Mouse (Mus musculus) liver, adult 2 months (tissue): Measurements from ENCODE around the gene Lrrtm4. TPM values are rescaled to one million over a fixed set of nuclear protein-coding genes. Genes with fewer than 3 reads are reported as not detected.

Experiments
- DNase-seq: peaks from one replicate; pipeline ENCODE4 v3.0.0-alpha.2; 2011; ENCODE audit warnings: low read depth, low spot score; ENCODE audit errors: extremely low read depth
- H3K27ac ChIP-seq: fragments of 200-500 bp; replicated peaks from 2 replicates; pipeline ENCODE4 v1.5.1; 2012; ENCODE audit warnings: low read depth, mild to moderate bottlenecking, control low read depth, inconsistent platforms, low read length; ENCODE audit not compliant: insufficient read depth
- H3K27me3 ChIP-seq: fragments of 200-500 bp; 2 replicates; pipeline ENCODE4 v1.6.1; 2012; ENCODE audit warnings: mild to moderate bottlenecking, moderate library complexity, low read length, inconsistent platforms; ENCODE audit not compliant: control insufficient read depth, insufficient read depth
- H3K36me3 ChIP-seq: fragments of 200-500 bp; 2 replicates; pipeline ENCODE4 v1.6.1; 2012; ENCODE audit warnings: low read length, inconsistent platforms; ENCODE audit not compliant: control insufficient read depth, insufficient read depth
- H3K4me1 ChIP-seq: fragments of 200-500 bp; 2 replicates; pipeline ENCODE4 v1.6.1; 2011; ENCODE audit warnings: low read length; ENCODE audit not compliant: control insufficient read depth, insufficient read depth
- H3K4me3 ChIP-seq: fragments of 200-500 bp; 2 replicates; pipeline ENCODE4 v1.5.1; 2011; ENCODE audit warnings: low read depth, mild to moderate bottlenecking, control low read depth, low read length, moderate library complexity; ENCODE audit not compliant: insufficient read depth
- H3K79me2 ChIP-seq: fragments of 200-500 bp; 2 replicates; pipeline ENCODE4 v1.6.1; 2012; ENCODE audit warnings: inconsistent platforms, mild to moderate bottlenecking, low read length, moderate library complexity; ENCODE audit not compliant: control insufficient read depth, insufficient read depth
- H3K9ac ChIP-seq: fragments of 200-500 bp; 2 replicates; pipeline ENCODE4 v1.6.1; 2012; ENCODE audit warnings: low read depth, mild to moderate bottlenecking, control low read depth, inconsistent platforms, low read length
- CTCF ChIP-seq: fragments of 200-500 bp; IDR thresholded peaks from 2 replicates; pipeline ENCODE4 v1.5.1; 2011; ENCODE audit warnings: low read depth, low read length, control low read depth
- POLR2A ChIP-seq: fragments of 200-500 bp; IDR thresholded peaks from 2 replicates; pipeline ENCODE4 v1.6.1; 2011; ENCODE audit warnings: low read length, control low read depth; ENCODE audit not compliant: insufficient read depth; ENCODE audit errors: extremely low read depth
- WGBS: fragments of 180-500 bp; shearing (Covaris S2); methylation state at CpG from one replicate; pipeline ENCODE4 v1.1.7; 2018; 5-methylcytosine and 5-hydroxymethylcytosine counted together
- polyA plus RNA-seq: library from polyadenylated mRNA; depleted of rRNA; stranded (reverse); fragments of >200 nt; gene quantifications from 2 replicates; pipeline ENCODE4 v1.2.3, GENCODE M21; 2012
- total RNA-seq: library from RNA; depleted of rRNA; stranded (reverse); fragments of >200 nt; gene quantifications from 2 replicates; pipeline ENCODE4 v1.2.3, GENCODE M21; 2014

Gene Lrrtm4
- total and polyA plus RNA-seq, 2 experiments: not detected

DNA sequence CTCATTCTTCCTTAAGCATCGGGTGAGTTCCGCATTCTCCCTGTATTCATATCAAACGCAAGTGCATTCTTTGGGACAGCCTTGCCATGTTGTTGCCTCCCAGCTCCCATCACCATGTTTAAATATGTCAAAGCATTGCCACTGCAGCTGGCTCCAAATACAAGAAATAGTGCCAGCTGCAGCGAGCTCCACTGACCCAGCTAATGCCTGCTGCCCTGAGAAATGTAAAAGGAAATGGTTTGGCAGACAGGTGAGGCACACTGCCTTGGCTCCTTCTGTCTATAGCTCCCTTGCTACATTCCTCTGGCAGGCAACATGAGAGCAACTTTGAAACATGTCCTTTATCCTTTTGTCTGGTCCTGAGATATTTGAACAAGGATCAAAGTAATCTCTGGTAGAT is 76.2 kb downstream of the Lrrtm4 start:
- no peaks in the 10 kb centered on the region for H3K79me2 ChIP-seq
- no peak overlapping the region for H3K27ac ChIP-seq
- WGBS: 82% methylated on average over 4 of the region's 4 CpGs
- no peaks in the 10 kb centered on the region for H3K4me1 ChIP-seq
- TF ChIP-seq CTCF (no peak), POLR2A (no peak)
- no peak overlapping the region for H3K9ac ChIP-seq
- H3K36me3 ChIP-seq: no peaks in the 10 kb centered on the region
- no peak for DNase-seq
- H3K4me3 ChIP-seq: no peak overlapping the region
- H3K27me3 ChIP-seq: no peaks in the 10 kb centered on the region

DNA sequence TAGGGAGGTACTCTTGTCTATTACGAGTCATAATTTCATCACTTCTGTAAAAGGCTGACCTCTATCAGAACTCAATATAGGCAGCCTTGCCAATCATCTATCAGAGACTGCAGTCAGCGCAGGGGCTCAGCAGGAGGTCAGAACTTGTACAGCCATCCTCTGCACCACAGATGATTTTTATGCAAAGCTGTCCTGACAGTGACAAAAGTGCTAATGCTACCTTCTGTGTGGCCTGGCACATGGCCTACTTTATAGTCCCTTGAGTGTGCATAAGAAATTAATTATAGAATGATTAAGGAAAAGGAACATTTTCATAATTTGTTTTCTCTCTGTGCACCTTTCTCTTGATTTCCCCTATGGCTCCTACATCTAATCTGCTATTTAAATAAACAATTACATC is 86.7 kb downstream of the Lrrtm4 start:
- DNase-seq: no peak
- H3K79me2 ChIP-seq: no peaks in the 10 kb centered on the region
- H3K36me3 ChIP-seq: no peaks in the 10 kb centered on the region
- 71% methylated on average over 2 of the region's 2 CpGs for WGBS
- H3K4me1 ChIP-seq: no peaks in the 10 kb centered on the region
- H3K27me3 ChIP-seq: no peaks in the 10 kb centered on the region
- no peak overlapping the region for H3K9ac ChIP-seq
- no peak overlapping the region for H3K4me3 ChIP-seq
- TF ChIP-seq POLR2A (no peak), CTCF (no peak)
- H3K27ac ChIP-seq: no peak overlapping the region

DNA sequence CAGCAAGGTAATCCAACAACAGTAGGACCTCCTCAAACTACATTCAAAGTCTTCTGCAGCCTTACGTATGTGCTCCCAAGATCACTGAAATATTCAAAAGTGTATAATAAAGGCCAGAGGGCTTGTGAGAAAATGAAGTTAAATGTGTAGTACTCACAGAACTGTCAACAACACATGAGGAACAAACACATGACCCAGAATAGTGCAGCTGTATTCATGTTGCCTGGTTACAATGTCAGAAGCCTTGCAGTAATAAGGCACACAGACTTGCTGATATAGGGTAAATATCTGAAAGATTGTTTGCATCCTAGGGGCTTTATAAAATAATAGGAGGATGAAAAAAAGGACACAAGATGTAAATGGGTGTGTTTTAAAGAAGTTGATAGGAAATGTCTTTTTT is 87.2 kb downstream of the Lrrtm4 start:
- no peaks in the 10 kb centered on the region for H3K79me2 ChIP-seq
- no peak for TF ChIP-seq CTCF
- TF ChIP-seq POLR2A: no peak
- 91% methylated on average over 1 of the region's 1 CpGs for WGBS

DNA sequence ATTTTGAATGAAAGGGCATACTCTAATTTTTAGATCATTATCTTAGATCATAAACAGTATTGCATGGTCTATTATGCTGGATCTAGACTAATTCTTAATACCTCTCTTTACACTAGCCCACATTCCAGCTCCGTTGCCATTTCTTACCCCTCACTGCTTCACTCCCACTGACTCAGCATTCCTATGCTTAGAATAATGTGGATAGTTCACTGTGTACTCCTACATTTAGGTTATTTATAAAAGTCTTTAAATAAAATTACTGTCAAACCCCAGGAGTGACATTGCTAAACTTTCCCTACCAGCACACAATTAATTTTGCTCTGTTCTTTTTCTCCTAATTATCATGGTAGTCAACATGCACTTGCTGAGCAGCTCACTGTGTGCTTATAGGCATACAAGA is 107.7 kb downstream of the Lrrtm4 start:
- Histone ChIP-seq H3K27ac (no peak overlapping the region), H3K27me3 (no peaks in the 10 kb centered on the region), H3K4me1 (no peaks in the 10 kb centered on the region), H3K9ac (no peak overlapping the region), H3K79me2 (no peaks in the 10 kb centered on the region), H3K4me3 (no peak overlapping the region), H3K36me3 (no peaks in the 10 kb centered on the region)
- no peak for DNase-seq
- TF ChIP-seq POLR2A: no peak
- no peak for TF ChIP-seq CTCF
- WGBS: 80% methylated on average over 1 of the region's 1 CpGs

More for the DNA sequence above, 87.2 kb downstream of the Lrrtm4 start:
- H3K27me3 ChIP-seq: no peaks in the 10 kb centered on the region
- H3K9ac ChIP-seq: no peak overlapping the region
- no peaks in the 10 kb centered on the region for H3K36me3 ChIP-seq
- H3K27ac ChIP-seq: no peak overlapping the region
- no peak for DNase-seq
- H3K4me1 ChIP-seq: no peaks in the 10 kb centered on the region
- H3K4me3 ChIP-seq: no peak overlapping the region

DNA sequence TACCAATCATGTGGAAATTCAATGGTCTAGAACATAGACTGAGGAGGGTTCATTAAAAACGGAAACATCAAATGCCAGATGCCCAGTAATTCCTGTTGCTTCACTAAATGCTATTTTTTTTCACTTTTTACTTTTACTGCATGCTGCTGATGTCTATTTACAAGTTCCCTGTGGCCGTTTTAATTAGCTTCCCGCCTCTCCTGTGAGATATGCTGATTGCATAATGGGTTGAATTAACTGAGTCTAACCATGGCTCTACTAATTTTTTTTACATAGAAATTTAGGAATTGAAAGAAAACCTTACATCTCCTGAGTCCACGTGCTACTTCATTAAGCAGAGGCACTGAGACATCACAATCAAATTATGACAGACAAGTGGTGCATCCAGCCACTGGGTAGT is 143.9 kb downstream of the Lrrtm4 start:
- no peaks in the 10 kb centered on the region for H3K27me3 ChIP-seq
- H3K4me1 ChIP-seq: no peaks in the 10 kb centered on the region
- no peak for DNase-seq
- no peak for TF ChIP-seq POLR2A
- no peak for TF ChIP-seq CTCF
- H3K4me3 ChIP-seq: no peak overlapping the region
- H3K79me2 ChIP-seq: no peaks in the 10 kb centered on the region
- no peaks in the 10 kb centered on the region for H3K36me3 ChIP-seq
- H3K27ac ChIP-seq: no peak overlapping the region
- 60% methylated on average over 4 of the region's 4 CpGs for WGBS
- no peak overlapping the region for H3K9ac ChIP-seq

DNA sequence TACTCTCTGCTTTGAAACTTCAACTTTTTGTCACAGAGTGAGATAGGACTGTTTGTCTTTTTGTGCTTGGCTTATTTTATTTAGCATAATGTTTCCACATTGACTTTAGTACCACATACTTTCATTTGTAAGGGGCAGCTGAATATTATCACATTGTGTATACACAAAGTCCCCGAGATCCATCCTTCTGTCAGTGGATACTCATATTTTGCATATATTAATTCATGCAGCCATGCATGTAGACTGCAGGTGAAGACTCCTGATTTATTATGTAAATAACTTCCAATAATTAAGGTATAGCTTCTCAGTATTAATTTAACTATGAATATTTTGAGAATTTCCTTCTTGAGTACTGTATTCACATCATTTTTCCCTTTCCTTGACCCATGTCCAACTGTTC is 163.2 kb downstream of the Lrrtm4 start:
- Histone ChIP-seq H3K79me2 (no peaks in the 10 kb centered on the region), H3K4me3 (no peak overlapping the region), H3K27ac (no peak overlapping the region), H3K36me3 (no peaks in the 10 kb centered on the region), H3K4me1 (no peaks in the 10 kb centered on the region), H3K27me3 (no peaks in the 10 kb centered on the region), H3K9ac (no peak overlapping the region)
- TF ChIP-seq POLR2A: no peak
- TF ChIP-seq CTCF: no peak
- 63% methylated on average over 1 of the region's 1 CpGs for WGBS
- DNase-seq: no peak
